Mouse (Mus musculus): ENCODE measurements around the gene Nsmce4a. TPM values are rescaled to one million over a fixed set of nuclear protein-coding genes. Genes with fewer than 3 reads are reported as not detected.

The Nsmce4a gene
- total and polyA plus RNA-seq, 3 experiments, result 117 to 134 (median 129) TPM

- no peaks in the 10 kb centered on the region for H3K4me1 ChIP-seq (ENCODE audit: control insufficient read depth in 1 of 2, insufficient read depth in 2 of 2, low read length in 2 of 2)
- peaks cover 1% of the 10 kb centered on the region; the same call in 1 of the 2 replicates for H3K79me2 ChIP-seq (ENCODE audit: control insufficient read depth, insufficient read depth, low read length, poor library complexity)
- H3K4me3 ChIP-seq (ENCODE audit: control insufficient read depth in 1 of 2, insufficient read depth in 1 of 2, low read depth in 2 of 2, low read length in 2 of 2), result no peak overlapping the region
- TF ChIP-seq POLR2A (IDR thresholded peaks at IDR 0.05; ENCODE audit: control insufficient read depth in 1 of 2, insufficient read depth in 1 of 2, low read depth in 1 of 2, low read length in 2 of 2, poor library complexity in 1 of 2) (no peak), SIN3A (IDR thresholded peaks at IDR 0.05; ENCODE audit: low read length) (no peak), EP300 (IDR thresholded peaks at IDR 0.05; ENCODE audit: low read depth in 1 of 2, low read length in 2 of 2) (no peak), SMC3 (IDR thresholded peaks at IDR 0.05; ENCODE audit: low read depth, low read length) (no peak), NRF1 (IDR thresholded peaks at IDR 0.05; ENCODE audit: insufficient read depth, low read depth, low read length, poor library complexity, severe bottlenecking) (no peak), CHD2 (IDR thresholded peaks at IDR 0.05; ENCODE audit: low read length) (no peak), ZMIZ1 (IDR thresholded peaks at IDR 0.05; ENCODE audit: low read depth, low read length) (no peak), RAD21 (IDR thresholded peaks at IDR 0.05; ENCODE audit: low read depth, low read length) (no peak), E2F4 (IDR thresholded peaks at IDR 0.05; ENCODE audit: borderline replicate concordance, low read depth, low read length) (no peak), TAL1 (IDR thresholded peaks at IDR 0.05; ENCODE audit: low read length) (no peak), TCF12 (IDR thresholded peaks at IDR 0.05; ENCODE audit: low read depth, low read length) (no peak), USF2 (IDR thresholded peaks at IDR 0.05; ENCODE audit: borderline replicate concordance in 1 of 2, insufficient read depth in 1 of 2, low read depth in 1 of 2, low read length in 2 of 2) (no peak), CTCF (IDR thresholded peaks at IDR 0.05 in 2 of 3, conservative IDR thresholded peaks at IDR 0.05 in 1 of 3; ENCODE audit: control insufficient read depth in 1 of 3, insufficient read depth in 1 of 3, low read depth in 2 of 3, low read length in 3 of 3, poor library complexity in 1 of 3, severe bottlenecking in 1 of 3) (no peak), HCFC1 (IDR thresholded peaks at IDR 0.05; ENCODE audit: low read depth, low read length) (no peak), MEF2A (IDR thresholded peaks at IDR 0.05; ENCODE audit: extremely low read depth, insufficient replicate concordance, low read depth, low read length, poor library complexity, severe bottlenecking) (no peak), POLR2AphosphoS5 (IDR thresholded peaks at IDR 0.05; ENCODE audit: borderline replicate concordance, low read depth, low read length) (no peak), MAFK (IDR thresholded peaks at IDR 0.05; ENCODE audit: borderline replicate concordance, low read depth, low read length) (no peak), NELFE (IDR thresholded peaks at IDR 0.05; ENCODE audit: low read depth, low read length) (no peak)
- no peak for DNase-seq (ENCODE audit: low read depth, low spot score)
- H3K9ac ChIP-seq (ENCODE audit: control insufficient read depth, low read depth, low read length, poor library complexity, severe bottlenecking), result no peak overlapping the region
- no peaks in the 10 kb centered on the region for H3K9me3 ChIP-seq (replicated peaks; ENCODE audit: insufficient read depth, low read length)
- H3K36me3 ChIP-seq (ENCODE audit: control insufficient read depth in 1 of 2, insufficient read depth in 2 of 2, low read length in 2 of 2), result peaks cover 3 to 30% of the 10 kb centered on the region in 2 experiments
- H3K27me3 ChIP-seq (ENCODE audit: control insufficient read depth in 1 of 2, insufficient read depth in 2 of 2, low read length in 2 of 2), result no peaks in the 10 kb centered on the region
- H3K27ac ChIP-seq (ENCODE audit: control insufficient read depth, low read depth, low read length), result no peak overlapping the region
Measured at GRCm38 (mm10) chr7:130510243-130510642, 62.7 kb downstream of the Nsmce4a start.

GRCm38 (mm10) chr7:130503006-130503405 is 69.9 kb downstream of the Nsmce4a start:
- Histone ChIP-seq H3K27ac (ENCODE audit: control insufficient read depth, low read depth, low read length) (no peak overlapping the region), H3K27me3 (ENCODE audit: control insufficient read depth in 1 of 2, insufficient read depth in 2 of 2, low read length in 2 of 2) (no peaks in the 10 kb centered on the region), H3K9me3 (replicated peaks; ENCODE audit: insufficient read depth, low read length) (no peaks in the 10 kb centered on the region), H3K36me3 (ENCODE audit: control insufficient read depth in 1 of 2, insufficient read depth in 2 of 2, low read length in 2 of 2) (peaks cover 0 to 27% of the 10 kb centered on the region in 2 experiments; a peak in 2 of 4 replicates), H3K4me1 (ENCODE audit: control insufficient read depth in 1 of 2, insufficient read depth in 2 of 2, low read length in 2 of 2) (no peaks in the 10 kb centered on the region), H3K79me2 (ENCODE audit: control insufficient read depth, insufficient read depth, low read length, poor library complexity) (no peaks in the 10 kb centered on the region), H3K9ac (ENCODE audit: control insufficient read depth, low read depth, low read length, poor library complexity, severe bottlenecking) (no peak overlapping the region), H3K4me3 (ENCODE audit: control insufficient read depth in 1 of 2, insufficient read depth in 1 of 2, low read depth in 2 of 2, low read length in 2 of 2) (no peak overlapping the region)
- TF ChIP-seq TCF12 (IDR thresholded peaks at IDR 0.05; ENCODE audit: low read depth, low read length) (no peak), NRF1 (IDR thresholded peaks at IDR 0.05; ENCODE audit: insufficient read depth, low read depth, low read length, poor library complexity, severe bottlenecking) (no peak), POLR2AphosphoS2 (IDR thresholded peaks at IDR 0.05; ENCODE audit: low read length) (no peak), SMC3 (IDR thresholded peaks at IDR 0.05; ENCODE audit: low read depth, low read length) (no peak), CHD2 (IDR thresholded peaks at IDR 0.05; ENCODE audit: low read length) (no peak), UBTF (IDR thresholded peaks at IDR 0.05; ENCODE audit: borderline replicate concordance, insufficient read depth, low read depth, low read length) (no peak), USF2 (IDR thresholded peaks at IDR 0.05; ENCODE audit: borderline replicate concordance in 1 of 2, insufficient read depth in 1 of 2, low read depth in 1 of 2, low read length in 2 of 2) (no peak), ETS1 (IDR thresholded peaks at IDR 0.05; ENCODE audit: low read depth, low read length) (no peak), USF1 (IDR thresholded peaks at IDR 0.05; ENCODE audit: low read depth, low read length) (no peak), TBP (IDR thresholded peaks at IDR 0.05; ENCODE audit: low read depth, low read length) (no peak), MAX (IDR thresholded peaks at IDR 0.05; ENCODE audit: low read length) (no peak)
- no peak for DNase-seq (ENCODE audit: low read depth, low spot score)

All from MEL (cell line).